Mouse (Mus musculus) lung, postnatal 25 days (tissue): ENCODE results near the gene Dscaml1.

Experiments
- DNase-seq: peaks from one replicate; pipeline ENCODE4 v3.0.0; 2022; ENCODE audit warnings: low spot score

The Dscaml1 gene

DNA sequence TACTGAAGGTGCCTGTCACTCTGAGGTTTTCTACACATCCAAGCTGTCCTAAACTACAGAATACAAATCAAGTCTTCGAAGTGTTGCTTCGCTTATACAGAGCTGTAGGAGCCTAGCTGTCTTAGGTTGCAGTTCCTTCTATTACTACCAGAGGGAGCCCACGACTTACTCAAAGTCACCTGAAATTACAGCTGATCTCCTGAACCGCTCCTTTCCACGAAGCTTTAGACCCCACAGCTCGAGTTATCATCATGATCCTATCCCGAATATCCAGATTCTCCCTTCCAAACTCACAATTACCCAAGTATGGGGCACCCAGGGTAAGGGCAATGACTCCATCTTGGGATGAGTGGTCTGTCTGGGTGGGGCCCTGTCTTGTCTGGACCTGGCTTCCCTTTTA, 14.6 kb upstream of the Dscaml1 start:
- DNase-seq = peak; percentile 53

DNA sequence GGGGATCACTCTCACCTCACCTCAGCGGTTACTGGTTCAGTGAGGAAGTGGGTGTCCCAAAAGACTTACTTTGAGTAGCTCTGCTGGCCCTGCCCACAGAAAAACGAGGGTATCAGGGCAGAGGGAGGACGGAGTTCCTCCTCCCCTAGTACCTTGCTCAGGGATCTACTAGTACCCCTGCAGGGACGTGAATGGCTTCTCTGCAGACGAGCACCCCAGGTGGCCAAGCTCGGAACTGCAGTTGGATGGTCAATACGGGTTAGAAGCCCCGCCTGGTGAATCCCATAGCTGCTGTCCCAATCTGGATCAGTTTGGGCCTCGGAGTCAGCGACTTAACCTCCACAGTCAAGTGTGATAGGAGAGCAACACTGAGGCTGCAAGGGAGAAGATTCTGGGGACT, 14.1 kb upstream of the Dscaml1 start:
- peak; percentile 81 for DNase-seq

DNA sequence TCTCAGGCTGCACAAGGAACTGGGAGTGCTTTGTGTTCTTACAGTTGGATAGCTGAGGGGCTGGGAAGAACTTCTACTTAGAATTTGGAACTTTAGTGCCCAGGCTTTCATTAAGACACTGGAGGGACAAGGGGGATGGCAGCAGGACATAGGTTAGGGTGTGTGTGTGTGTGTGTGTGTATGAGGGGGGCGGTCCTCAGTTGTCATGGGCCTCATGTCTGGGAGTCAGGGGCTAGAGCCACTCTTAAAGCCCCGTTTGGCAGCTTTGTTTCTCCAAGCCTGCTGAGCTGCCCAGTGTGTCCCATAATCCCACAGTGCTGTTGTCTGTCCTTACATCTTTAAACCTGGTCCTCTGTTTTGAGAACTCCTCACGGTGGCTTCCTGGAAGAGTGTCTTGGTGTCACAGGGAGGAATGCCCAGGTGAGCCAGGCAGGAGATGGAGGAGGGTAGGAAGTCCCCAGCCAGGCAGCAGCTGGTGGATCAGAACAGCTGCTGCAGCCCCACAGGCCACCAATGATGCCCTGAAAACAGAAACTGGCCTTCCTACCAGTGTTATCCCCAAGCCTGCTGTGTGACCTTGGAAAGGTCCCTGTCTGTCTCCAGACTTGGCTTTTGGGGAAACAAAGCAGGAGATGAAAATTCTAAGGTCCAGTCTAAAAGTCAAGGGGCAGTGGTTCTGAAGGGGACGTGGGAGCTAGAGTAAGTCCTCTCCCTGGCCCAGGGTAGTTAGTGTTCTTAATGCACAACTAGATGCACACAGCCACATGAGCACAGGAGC, 13.5 kb upstream of the Dscaml1 start:
- no peak for DNase-seq

DNA sequence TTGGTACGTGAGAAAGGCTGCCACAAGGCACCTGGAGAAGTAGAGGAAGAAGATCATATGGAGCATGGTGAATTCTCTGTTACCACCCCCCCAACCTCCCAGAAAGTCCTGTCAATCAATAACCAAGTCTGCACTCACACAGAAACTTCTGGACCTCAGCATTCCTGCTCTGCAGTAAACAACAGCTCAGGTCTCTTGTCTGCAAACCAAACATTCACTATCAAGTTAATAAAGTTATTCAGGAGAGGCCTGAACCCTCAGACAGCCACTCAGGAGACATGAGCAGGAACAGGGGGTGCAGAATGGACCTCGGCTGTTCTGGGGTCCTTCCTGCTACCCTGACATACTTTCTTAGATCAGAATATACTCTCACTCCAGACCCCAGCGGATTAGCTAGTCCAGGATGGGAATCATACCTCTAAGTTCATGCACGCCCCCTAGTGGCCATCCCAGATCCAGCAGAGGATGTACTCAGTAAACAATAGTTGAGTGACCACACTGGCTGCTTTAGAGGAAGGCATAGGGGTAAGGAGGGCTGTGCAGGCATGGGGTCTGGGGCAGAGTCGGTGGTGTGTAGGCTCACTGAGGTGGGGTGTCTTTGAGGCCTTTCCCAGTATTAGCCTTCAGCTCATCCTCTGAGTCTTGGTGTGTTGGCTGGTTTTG, 12.8 kb upstream of the Dscaml1 start:
- peak; percentile 12 for DNase-seq

DNA sequence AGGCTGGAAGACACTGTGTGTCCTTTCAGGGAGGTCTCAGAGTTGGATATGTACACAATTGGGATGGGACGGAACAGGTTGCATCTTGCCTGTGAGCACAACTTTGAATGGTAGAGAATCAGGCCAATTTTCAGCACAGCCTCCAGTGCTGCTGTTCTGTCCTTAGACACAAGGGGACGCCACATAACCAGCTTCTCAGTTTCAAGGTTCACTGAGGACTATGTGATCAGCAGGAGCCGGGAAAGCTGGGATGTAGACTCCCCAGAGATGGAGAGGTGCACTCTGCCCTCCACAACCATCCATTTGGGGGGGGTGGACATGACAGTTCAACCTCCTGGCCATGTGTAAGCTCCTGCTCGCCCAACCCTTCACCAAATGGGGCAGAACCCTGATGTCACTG, 10.5 kb upstream of the Dscaml1 start:
- peak; percentile 18 for DNase-seq

DNA sequence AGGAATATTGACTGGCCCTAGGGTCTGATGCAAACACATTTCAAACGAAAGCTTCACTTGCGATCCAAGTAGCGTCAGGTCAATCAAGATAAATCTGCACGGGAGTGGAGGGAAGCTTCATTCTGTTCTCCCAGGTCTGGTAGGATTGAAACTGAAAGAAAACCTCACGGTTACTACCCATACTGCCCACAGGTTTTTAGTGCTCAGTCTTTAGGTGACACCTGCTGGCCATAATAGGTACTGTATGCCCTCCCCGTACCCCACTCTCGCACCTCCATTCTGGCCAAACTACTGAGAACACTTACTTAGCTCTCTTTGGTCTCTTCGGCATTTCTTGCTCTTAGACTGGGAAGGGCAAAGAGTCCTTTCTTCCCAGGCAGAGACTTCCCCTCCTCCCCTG, 9.2 kb upstream of the Dscaml1 start:
- DNase-seq = peak; percentile 63

DNA sequence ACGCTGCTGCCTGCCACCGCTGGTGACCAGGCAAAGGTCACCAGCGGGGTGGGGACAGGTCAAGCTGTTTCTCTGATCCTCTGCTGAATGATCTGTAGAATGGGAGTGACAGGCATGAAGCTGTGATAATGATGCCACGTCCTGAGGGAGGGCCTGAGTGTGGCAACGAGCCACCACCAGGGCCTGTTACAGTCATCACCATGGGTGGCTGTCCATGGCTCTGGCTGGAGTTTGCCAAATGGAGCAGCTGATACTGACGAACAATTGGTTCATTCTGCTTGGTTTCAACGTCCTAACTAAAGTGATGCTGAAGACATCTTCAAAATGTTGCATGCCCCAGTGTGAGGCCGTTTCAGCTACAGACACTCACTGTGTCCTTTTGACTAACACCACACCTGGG, 8.2 kb upstream of the Dscaml1 start:
- DNase-seq = no peak

DNA sequence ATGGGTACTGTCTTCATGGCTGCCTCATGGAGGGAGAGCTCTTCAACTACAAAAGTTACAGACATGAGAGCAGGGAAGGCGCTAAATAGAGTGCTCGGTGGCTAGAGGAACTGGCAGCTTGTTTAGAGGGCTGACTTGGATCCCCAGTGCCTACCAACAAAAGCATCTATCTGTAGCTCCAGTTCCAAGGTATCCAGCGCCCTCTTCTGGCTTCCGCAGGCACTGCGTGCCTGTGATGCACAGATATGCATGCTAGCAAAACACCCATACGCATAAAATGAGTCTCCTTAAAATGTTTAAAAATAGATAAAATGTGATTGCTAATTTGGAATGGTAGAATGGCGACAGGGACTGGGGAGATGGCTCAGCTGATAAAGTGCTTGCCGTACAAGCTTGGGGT, 5.2 kb upstream of the Dscaml1 start:
- DNase-seq = no peak

DNA sequence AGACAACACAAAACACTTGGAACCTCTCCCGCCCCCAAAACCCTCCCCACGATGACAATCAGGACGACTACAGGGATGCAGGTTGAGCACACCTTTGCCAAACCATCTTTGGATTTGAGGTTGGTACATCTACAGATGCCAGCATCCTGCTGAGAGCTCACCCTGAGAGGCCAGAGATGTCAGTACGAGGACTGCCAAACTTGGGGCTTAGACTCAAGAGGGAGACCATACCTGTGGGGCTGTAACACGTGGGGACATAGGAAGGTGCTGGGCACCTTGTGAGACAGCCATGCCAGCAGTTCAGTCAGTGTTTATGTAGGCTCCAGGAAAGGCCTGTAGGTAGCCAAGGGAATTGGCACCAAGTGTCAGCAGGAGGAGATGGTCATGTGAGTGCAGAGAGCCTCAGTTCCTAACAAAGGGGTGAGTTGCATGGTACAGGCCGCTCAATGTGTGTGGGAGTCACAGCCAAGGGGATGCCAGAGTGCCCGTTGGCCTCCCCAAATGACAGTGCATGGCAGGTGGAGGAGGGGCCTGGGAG, 3.6 kb upstream of the Dscaml1 start:
- DNase-seq = no peak

DNA sequence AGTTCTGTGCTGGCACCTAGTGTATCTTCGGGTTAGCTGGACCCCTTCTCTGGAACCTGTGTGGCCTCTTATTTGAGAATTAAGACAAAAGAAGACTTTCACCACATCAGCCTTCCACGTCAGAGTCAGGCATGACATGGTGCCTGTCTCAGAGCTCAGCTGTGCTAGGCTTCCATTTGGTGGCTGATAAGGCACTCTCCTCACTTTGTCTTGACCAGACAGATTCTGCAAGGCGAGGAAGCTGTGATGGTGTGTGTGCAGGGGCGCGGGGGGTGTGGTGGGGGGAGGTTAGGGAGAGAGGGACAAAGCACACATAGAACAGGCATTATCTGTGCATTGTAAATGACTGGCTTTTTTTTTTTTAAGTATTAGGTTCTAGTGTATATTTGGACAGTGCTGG, 3.0 kb downstream of the Dscaml1 start:
- no peak for DNase-seq

DNA sequence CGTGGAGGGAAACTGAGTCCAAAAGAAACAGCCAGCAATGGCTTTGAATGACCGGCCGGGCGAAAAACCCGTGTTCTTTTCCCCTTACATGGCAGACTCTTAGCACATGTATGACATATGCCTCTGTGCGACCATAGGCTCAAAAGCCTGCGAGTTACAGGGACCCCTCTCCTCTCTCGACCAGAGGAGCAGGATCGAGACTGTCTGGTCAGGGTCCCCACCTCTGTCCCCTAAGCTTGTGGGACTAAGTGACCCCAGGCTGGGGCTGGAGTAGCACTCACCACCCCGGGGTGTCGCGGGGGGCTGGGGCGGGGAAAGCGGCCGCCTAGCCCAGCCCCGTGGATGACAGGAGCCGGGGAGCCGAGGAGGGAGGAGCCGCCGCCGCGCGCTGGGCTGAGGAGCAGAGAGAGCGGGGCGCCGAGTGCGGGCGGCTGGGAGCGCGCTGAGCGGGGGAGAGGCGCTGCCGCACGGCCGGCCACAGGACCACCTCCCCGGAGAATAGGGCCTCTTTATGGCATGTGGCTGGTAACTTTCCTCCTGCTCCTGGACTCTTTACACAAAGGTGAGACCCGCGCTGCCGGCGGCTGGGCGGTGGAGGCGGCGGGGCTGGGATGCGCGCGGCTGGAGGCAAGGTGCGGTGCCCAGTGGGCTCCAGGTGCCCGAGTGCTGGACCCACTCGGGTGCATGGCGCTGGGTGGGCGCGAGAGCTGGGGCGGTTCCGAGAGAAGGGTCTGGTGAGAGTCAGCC, 3.7 kb downstream of the Dscaml1 start:
- no peak for DNase-seq

DNA sequence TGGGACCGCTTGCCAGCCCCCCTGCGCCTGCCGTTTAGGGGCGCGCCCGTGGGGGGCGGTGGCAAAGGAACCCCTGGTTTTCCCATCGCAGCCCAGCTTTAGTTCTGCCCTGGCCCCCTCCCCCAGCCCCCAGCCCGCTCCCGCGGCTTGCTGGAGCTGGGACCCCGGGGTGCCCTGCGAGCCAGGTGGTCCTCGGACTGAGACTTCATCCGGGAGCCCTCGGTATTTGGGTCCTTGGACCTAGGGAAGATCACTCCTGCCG, 4.2 kb downstream of the Dscaml1 start:
- no peak for DNase-seq

DNA sequence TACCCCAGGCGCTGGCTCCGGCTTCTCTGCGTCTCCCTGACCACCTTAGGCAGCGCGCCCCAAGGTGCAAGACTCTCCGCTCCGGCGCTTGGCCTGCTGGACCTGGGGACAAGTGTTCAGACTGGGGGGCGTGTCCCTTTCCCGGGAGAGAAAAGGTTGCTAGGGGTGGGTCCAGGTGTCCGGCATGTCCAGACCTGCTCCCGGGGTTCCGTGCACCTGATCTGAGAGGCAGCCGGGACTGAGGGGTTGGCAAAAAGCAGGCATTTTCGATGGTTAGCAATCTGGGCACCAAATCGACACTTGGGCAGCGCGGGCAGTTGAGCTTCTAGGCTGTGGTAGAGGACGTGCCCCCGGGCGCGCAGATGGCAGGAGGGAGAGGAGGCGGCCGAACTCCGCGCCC, 4.7 kb downstream of the Dscaml1 start:
- DNase-seq = no peak

DNA sequence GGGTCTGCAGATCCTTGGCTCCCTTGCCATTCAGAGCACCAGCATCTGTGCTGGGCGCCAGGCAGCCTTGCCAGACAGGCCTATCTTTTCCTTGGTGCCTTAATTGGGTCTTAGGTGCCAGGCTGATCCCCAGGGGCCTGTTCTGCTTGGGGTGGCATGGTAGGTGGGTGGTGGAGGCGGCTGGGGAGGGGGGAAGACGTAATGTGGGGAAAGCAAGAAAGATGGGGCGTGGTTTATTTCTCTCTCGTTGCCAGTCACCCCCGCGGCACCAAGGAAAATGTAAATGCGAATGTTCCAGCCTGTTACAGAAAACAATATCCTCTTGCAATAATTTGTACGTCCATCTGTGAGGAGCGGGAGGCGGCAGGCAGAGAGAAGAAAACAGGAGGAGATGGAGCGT, 6.2 kb downstream of the Dscaml1 start:
- no peak for DNase-seq

DNA sequence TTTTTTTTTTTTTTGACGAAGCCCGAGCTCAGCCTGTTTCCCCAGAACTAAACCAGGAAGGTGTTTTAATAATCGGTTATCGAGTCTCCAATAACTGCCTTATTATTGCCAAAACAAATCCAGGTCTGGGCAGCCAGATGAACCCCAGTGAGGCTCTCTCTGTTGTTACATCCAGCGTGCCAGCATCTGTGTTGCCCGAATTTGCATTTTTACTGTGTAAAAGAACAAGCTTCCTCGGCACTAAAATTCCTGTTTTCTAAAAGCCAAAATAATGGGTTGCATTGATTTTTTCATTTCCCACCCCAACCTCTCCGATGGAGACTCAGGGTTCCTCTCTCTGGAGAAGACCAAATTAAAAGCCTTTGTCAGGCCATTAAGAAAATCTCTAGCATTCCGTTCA, 6.7 kb downstream of the Dscaml1 start:
- no peak for DNase-seq

DNA sequence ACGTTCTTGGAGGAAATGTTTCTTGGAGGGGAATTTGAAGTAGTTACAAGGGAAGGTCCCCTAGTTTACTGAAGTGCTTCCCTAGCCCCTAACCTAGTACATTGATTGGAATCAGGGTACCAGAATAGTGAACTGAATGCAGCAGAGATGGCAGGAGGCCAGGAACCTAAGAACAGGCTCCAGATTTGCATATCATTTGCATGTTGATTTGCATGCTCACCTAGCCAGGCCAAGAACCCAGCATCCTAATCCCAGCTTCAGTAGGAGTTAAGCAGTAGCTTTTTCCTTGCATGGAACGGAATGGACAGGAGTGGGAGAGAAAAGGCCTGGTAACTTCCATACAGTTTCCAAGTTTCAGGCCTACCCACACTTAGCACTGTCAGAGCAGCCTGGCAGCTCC, 7.7 kb downstream of the Dscaml1 start:
- no peak for DNase-seq

DNA sequence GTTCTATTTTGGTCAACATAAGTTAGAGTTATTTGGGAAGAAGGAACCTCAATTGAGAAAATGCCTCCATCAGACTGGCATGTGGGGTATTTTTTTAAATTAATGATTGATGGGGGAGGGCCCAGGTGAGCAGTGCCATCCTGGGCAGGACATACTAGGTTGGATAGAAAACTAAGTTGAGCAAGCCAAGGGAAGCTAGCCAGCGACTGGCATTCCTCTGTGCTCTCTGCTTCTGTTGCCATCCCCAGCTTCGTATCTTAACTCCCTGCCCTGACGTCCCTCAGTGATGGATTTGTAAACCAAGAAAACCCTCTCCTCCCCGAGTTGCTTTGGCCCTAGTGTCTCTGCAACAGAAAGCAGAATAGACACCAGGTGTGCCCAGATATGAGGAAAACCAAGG, 12.6 kb downstream of the Dscaml1 start:
- DNase-seq = no peak

DNA sequence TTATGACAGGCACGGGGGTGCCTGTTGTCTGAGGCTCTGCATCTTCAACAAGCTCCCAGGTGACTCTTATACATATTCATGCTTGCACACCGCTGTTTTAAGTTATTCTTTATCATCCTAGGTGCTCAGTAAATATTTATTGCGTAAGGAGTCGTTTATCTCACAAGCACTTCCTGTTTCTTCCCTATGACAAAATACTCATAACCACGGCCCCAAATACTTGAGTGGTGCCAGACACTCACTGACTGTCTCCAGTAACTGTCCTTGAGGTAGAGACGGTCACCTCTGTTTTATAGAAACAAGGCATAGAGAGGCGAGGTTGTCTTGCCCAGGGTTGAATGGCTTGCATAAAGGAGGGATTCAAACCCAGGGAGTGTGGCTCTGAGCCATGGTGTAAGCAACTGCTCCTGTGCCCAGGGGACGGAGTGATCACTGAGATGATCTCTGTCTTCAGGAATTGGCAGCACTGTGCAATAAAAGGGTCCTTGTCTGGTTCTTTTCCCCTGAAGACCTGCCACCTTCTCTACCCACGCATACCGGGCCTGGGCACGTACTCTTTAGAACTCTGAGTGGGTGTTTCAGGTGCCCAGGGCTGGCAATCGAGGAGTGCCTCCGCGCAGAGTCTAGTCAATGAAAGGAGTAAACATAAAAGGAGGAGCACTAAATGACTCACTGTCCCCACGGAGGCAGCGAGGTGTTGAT, 13.8 kb downstream of the Dscaml1 start:
- DNase-seq = no peak

DNA sequence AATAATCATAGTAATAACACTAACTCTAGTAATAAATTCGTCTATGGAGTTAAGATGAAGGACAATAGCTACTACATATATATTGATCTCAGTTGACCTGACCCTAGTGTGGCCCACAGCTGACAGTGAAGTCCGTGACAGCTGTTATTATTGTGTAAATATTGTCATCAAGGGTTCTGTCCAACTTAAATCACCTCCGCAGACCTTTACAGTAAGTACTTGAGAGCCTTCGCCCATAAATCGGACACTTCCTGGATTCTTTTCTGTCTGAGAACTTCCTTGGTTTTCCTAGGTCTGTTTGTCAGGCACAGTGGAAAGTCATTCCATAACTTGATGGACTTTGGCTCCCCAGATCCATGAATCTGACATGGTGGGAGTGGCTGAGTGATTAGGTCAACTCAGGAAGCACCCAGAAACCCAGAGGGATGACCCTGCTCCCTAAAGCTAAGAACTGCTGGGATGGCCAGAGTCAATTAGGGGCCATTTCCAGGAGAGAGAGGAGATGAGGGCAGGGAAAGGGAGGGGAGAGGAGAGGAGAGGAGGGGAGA, 17.9 kb downstream of the Dscaml1 start:
- DNase-seq = no peak

DNA sequence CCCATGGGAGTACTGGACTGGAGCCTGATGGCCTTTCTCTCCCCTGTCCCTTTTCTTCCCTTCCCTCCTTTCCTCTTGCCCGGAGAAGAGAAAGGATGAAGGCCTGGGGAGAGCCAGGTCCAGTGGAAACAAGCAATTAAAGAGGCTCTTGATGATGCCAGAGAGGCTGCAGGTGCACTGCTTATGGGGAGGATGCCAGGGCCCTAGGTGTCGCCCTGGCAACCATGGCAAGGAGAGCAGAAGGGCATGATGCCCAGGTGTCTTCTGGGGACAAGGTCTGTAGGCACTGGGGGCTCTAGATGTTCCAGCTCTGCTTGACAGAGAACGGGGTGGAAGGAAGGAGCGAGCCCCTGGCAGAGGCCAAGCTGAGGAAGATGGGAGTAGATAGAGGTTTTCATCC, 23.2 kb downstream of the Dscaml1 start:
- no peak for DNase-seq

DNA sequence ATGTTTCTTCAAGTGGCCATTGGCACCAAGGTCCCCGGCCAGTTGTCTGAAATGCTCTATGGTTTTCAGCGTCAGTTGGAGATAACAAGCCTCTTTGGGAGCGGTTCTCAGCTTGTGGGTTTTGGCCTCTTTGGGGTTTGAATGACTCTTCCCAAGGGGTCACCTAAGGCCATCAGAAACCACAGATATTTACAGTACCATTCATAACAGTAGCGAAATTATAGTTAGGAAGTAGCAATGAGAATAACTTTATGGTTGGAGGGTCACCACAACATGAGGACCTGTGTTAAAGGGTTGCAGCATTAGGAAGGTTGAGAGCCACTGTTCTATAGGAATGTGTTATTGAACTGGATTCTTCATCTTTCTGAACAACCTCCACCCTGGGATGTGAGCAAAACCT, 24.9 kb downstream of the Dscaml1 start:
- no peak for DNase-seq

DNA sequence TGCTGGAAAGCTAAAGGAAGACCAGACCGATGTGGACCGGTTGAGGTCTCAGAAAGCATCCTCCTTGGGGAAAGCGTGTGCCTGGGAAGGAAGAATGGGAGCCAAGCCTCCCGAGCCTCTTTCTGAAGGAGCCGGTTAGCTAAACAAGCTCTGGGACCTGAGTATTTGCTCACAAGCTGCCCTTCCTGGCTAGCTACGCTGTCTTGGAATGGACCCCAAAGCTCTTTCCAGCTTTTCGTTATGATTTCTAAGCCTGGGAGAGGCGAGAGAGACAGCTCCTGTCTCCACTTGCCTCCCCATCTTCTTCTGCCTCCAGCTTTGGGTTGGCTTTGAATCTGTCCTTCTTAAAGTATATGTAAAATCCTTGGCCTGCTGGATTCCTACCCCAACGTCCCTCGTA, 27.6 kb downstream of the Dscaml1 start:
- DNase-seq = no peak
